In the genomic region with DNA sequence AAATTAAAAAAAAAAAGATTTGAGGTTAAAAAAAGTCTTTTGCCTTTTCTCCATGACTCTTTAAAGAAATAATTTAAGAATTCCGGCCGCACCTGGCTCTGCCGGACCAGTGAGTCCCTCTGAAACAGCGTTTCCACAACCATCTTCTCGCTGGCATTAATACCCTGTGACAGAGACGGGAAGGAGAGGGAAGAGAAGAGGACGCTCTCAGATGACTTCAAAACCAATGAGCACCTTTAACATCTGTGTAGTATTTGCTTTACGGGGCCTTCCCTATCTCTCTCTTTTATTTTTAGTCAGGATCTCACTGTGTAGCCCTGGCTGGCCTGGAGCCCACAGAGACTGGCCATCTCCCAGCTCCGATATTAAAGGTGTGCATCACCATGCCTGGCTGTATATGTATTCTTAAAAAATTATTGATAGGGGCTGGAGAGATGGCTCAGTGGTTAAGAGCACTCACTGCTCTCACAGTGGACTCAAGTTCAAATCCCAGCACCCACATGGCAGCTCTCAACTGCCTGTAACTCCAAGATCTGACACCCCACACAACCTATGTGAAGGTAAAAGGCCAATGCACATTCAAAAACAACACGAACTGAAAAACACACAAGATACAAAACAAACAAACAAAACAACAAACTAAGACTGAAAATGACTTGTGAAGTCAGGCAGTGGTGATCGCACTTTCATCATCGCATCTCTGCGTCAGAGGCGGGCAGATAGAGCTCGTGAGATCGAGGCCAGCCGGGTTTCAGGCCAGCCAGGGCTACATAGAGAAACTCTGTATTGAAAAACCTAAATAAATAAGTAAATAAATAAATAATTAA, we compare ENCODE assay signal across 17 mouse cellular contexts.
"Had no signal": no experiment of that assay in that cellular context is flagged by ENCODE, and none has a peak within 500 bp of the region (broad histone marks: within the 10 kb centered on the region; RNA-seq: fewer than 3 reads in every experiment).

No protein-coding gene starts in this region.

- H3K27me3 ChIP-seq: neural tube, embryonic 12.5 days; neural tube, embryonic 13.5 days; neural tube, embryonic 15.5 days; stomach, embryonic 15.5 days had no signal

- H3K4me1 ChIP-seq: neural tube, embryonic 12.5 days; neural tube, embryonic 13.5 days; neural tube, embryonic 15.5 days; stomach, embryonic 15.5 days had no signal

- H3K9ac ChIP-seq: neural tube, embryonic 12.5 days; neural tube, embryonic 13.5 days; neural tube, embryonic 15.5 days; stomach, embryonic 15.5 days had no signal

- H3K4me2 ChIP-seq: neural tube, embryonic 12.5 days; neural tube, embryonic 13.5 days; neural tube, embryonic 15.5 days; stomach, embryonic 15.5 days had no signal

- H3K9me3 ChIP-seq: neural tube, embryonic 12.5 days; neural tube, embryonic 13.5 days; neural tube, embryonic 15.5 days; stomach, embryonic 15.5 days had no signal

- H3K27ac ChIP-seq: neural tube, embryonic 12.5 days; neural tube, embryonic 13.5 days; neural tube, embryonic 15.5 days; stomach, embryonic 15.5 days; stomach, postnatal 0 days had no signal

- DNase-seq: retina, postnatal 1 day; right cerebral cortex, adult 18-20 months; right cerebral cortex, postnatal 14 days; right cerebral cortex, postnatal 25 days; right cerebral cortex, postnatal 4 days; spleen, adult 18-20 months; thymus, adult 18-20 months; thymus, adult 2 months; thymus, postnatal 14 days; thymus, postnatal 25 days; thymus, postnatal 36 days; thymus, postnatal 4 days had no signal

- H3K4me3 ChIP-seq: neural tube, embryonic 12.5 days; neural tube, embryonic 13.5 days; neural tube, embryonic 15.5 days; stomach, embryonic 15.5 days had no signal
